Mouse (Mus musculus) embryo, embryonic 9.5 days (tissue): Measurements from ENCODE around the gene Gpr35.
A peak's percentile ranks its signal among the peaks of the same experiment; 100 is the strongest.
"Not testable (repeated sequence)": the region's sequence is repeated elsewhere in the genome, so short reads cannot be mapped to it uniquely, and the experiment has no call there.

Experiments used
- DNase-seq: peaks from one replicate; pipeline ENCODE4 v3.0.0-alpha.2; 2017; ENCODE audit errors: extremely low spot score

Gpr35 gene

DNA sequence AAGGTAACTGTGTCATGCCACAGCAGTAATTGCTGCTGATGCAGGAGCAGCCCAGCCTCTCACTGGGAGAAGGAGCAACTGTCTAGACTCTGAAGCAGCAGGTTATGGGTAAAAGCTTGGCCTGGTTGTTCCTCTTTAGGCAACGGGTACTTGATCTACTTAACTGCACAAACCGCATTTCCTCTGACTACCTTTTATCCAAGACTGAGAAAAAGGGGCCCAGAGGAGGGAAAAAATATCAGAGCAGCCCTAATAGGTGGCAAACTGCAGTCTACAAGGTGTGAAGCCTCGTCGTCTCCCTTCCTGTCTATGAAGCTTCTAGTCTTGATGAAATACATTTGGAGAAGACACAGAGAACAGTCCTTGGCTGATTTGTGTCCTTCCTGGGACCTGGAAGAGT, 17.1 kb upstream of the Gpr35 start:
- DNase-seq = no peak

DNA sequence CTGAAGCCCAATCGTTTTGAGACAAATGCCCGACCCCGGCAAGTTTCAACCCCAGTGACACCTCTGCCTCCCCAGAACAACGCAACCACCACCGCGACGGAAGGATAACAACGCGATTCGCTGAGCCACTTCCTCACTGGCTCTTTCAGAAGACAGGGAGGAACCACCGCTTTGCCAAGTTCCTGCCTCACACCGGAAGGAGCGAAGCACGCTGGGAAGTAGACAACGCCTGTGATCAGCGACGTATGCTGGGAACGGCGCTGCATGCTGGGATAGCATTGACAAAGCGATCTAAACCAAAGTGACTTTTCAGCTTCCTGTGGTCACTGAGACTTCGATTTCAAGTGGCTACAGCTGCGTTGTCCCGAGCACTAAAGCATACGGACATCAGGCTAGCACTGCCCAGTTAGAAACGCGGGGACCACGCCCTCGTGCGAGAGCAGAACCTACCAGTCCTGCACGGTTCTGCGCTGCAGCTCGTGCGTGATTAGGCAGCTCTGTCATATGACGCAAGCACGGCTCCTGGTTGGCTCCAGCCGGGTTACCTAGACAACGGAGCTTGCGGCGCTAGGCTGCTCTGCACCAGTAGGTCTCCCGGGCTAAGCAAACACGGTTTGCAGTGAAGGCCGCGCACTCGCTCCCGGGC, 16.4 kb upstream of the Gpr35 start, which contains the start of gene Capn10:
Gene Capn10 (plus strand): TSS at position 195 of the 646 bp plus-strand sequence.
- DNase-seq = peak; percentile 94

DNA sequence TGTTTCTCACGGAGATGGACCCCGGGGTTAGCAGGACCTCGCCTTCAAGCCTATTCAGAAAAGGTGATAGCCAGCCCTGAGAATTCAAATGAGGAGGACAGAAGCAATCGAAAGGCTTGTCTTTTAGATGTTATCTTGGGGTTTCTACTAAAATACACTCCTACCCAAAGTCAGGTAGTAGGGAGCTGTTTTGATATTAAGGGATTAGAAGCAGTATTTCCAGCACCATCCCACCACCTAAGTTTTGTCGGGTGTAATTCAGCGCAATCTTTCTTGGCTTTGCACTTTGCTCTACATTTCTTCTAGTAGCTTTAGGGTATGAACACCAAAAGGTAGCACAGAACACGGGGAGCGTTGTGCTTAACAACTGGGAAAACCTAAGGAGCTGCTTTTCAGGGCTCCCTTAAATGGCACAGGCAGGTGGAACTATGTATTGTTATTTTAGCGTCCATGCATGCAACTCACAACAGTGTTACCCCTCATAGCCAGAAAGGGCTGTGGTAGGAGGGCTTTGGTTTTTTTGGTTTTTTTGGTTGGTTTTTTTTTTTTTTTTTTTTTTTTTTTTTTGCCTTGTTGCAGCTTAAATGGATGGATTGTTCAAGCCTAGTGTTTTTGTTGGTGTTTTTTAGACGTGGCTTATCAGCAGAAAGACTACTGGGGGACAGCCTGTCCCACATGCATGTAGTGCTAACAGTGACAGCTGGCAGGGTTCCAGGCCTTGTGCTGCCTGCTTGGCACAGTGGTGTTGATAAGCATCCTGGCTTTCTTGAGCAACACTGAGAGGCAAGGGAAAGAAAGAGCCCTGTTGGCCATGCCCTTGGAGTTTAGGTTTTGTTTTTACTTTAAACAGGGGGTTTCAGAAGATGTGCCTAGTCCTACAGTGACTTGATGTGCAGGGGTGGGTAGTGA, 15.4 kb upstream of the Gpr35 start:
- DNase-seq = no peak

DNA sequence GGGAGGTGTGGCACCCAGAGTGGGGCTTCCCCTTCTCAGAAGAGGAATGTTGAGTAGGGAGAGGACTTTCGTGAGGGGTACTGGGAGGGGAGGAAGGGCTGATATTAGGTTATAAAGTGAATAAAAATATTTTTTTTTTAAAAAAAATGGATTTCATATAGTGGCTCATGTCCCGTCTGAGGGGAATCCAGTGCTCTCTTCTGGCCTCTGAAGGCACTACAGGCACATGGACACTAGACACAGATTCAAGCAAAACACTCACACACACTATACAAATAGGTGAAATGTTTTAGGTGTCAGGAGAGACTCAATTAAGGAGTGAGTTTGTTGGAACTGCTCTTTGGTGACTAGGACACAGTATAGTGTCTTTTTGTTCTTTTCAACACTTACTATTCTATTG, 14.7 kb upstream of the Gpr35 start:
- DNase-seq = no peak

DNA sequence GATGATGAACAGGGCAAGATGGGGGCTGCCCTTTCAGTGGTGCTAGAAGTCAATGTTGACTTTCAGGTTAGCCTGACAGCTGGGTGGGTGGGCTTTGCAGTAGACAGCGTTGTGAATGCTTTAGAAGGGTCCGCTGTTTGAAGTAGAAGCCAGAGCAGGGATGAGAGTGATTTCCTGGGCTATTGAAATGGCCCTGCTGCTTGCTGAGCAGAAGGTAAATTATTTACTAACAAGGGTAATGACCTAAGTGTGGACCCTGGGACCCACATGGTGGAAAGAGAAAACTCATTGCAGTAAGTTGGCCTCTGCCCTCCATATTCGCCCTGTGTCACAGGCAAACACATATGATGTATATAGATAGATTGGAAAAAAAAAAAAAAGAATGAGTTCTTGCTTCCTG, 14.2 kb upstream of the Gpr35 start:
- DNase-seq = no peak

DNA sequence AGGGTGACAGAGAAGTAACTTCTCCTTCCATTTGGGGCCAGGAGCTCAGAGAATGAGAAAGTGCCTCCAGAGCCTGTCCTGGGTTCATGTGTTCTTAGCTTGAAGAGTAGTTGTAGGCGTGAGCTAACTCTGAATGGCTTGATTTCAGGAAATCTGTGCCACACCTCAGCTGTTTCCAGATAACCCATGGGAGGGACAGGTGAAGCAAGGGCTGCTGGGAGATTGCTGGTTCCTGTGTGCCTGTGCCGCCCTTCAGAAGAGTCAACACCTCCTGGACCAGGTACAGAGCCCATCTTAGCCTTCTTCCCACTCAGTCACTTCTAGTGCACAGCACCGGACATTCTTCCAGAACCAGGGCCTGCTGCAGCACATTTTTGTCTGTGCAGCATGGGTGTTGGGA, 12.9 kb upstream of the Gpr35 start:
- DNase-seq = no peak

DNA sequence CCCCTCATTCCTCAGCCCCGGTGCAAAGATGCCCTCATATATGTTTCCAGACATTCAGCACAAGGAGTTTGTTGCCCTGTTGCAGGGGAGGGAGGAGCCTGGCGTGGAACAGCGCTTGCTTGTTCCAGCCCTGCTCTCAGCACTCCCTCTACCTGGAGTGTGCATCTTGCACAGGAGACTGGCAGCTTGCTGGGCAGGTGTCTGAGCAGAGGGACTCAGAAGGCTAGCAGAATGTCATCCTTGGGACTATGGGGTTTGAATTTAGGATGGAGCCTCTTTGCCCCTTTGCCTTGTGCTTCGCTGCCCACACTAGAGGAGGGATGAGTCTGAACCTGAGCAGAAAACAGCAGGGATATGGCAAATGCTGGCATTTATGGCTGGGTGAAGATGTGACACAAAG, 10.9 kb upstream of the Gpr35 start:
- DNase-seq = no peak

DNA sequence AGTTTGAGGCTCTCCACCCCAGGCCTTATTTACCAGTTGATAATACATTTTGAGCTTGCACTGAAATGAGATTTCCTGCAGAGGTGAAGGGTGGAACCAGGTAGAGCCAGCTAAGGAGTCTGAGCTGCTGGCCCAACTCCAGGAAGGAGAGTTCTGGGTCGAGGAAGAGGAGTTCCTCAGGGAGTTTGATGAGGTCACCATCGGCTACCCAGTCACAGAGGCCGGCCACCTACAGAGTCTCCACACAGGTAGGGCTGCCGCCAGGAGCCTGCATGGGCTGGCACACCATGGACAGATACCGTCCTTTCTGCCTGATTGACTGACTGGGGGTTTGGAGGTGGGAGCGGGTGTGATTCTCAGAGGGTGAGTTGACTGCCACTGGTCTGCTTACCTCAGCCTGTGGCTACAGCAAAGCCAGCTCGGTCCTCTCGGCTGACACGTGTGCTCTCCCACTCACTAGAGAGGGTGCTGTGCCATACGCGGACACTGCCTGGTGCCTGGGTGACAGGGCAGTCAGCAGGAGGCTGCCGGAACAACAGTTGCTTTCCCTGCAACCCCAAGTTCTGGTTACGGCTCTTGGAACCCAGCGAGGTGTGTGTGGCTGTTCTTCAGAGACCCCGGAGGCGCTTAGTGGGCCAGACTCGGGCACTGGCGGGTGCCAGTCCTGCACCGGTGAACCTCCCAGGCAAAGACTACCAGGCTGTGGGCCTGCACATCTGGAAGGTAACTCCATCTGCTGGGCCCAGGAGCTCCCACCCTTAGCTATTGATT, 7.3 kb upstream of the Gpr35 start:
- DNase-seq = no peak

DNA sequence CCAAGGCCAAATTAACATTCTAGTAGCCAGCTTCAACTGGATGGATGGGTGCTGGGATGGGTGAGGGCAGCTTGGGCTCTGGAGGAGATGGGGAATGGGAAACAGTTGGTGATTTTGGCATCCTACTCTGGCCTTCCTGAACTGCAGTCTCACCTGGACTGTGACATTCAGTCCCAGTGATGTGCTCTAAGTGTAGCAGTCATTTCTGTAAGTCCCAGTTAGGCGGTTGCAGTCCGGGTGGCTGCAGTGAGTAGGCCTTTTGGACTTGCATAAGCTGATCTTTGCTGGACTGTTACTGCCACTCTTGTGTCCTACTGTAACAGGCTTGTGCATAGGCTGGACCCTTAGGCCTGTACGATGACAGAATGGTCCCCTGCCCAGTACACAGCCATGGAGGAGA, 2.7 kb upstream of the Gpr35 start:
- no peak for DNase-seq

DNA sequence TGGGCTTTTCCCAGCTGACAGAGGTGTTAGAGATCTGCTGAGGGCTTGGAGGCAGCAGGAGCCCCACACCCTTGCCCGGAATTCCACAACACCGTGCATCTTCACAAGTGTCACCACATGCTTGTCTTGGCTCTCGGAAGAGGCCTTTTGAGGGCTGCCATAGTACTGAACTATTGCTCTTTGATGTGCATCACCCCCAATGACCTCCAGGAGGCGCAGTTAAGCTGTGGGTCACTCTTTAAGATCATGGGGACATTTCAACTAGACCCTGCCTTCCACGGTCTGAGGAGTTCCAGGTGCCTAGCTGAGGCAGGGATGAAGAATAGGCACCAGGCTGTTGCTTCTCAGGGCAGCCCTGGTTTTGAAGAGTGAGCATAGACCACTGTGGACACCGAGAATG, 1.2 kb upstream of the Gpr35 start:
- no peak for DNase-seq

DNA sequence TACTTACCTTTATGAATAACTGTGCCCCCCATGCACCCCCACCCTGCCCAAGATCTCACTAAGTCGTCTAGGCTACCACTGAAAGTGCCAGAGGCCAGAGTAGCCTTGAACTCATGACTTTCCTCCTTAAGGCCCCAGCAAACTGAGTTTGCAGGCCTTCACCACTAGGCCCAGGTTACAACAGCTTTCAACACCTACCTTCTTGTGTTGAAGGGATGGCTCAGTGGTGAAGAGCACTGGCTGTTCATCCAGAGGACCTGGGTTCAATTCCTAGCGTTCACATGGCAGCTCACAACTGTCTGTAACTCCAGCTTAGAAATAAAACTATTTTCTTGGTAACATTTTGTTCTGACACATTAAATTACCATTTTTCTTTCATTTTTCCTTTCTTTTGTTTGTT, 3.0 kb downstream of the Gpr35 start:
- no peak for DNase-seq

DNA sequence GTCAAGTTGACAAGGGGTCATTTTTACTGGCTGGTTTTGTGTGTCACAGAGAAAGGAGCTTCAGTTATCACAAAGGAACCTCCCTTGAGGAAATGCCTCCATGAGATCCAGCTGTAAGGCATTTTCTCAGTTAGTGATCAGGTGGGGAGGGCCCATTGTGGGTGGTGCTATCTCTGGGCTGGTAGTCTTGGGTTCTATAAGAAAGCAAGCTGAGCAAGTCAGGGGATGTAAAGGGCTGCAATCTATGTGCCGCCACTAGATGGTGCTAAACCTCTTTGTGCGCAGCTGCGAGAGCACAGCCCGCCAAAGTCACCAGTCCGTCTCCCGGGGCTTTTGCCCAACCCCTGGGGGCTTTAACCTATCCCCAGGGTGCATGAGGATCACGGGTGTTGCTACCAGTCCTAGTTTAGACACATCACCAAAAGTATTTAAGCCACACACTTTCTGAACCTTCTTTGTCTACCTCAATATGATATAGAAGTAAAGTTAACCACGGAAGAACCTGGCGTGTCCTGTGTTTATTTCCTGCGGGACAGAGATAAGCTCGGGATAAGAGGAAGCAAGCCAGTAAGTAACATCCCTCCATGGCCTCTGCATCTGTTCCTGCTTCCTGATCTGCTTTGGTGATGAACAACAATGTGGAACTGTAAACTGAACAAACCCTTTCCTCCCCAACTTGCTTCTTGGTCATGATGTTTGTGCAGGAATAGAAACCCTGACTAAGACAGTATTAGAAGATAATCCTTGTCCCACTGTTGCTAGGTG, 6.1 kb downstream of the Gpr35 start:
- DNase-seq = peak; percentile 49

DNA sequence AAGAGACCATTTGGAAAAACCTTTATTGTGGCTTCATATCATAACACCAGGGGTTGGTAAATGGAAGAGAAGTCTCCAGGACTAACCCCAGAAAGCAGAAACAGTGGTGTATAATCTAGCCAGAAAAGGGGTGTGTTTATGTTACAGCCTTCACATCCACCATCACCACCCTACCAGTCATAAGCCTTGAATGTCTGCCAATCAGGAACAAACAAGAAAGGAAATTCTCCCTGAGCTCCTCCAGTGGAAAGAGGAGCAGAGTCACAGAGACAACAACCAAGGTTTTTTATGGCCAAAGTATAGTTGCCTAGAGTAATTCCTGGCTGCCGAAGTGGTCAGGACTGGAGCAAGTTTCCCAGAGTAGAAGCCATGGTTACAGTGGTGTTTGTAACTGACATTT, 8.3 kb downstream of the Gpr35 start:
- DNase-seq = no peak

DNA sequence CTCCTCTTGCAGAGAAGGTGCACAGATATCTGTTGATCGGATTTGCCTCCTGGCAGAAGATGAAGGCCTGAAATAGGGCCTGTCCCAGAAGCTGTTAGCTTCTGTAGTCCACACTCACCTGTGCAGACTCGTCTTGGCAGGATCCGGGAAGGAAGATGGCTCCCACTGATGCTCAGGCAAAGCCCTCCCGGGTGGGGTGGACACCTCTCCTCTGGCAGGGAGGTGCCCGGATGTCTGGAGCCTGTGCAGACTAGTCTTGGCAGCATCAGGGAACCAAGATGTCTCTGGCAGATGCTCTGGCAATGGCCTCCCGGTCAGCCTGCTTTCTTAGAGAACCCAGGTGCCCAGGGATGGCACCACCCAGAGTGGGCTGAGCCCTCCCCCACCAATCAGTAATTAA, 20.1 kb downstream of the Gpr35 start:
- not testable (repeated sequence) for DNase-seq

DNA sequence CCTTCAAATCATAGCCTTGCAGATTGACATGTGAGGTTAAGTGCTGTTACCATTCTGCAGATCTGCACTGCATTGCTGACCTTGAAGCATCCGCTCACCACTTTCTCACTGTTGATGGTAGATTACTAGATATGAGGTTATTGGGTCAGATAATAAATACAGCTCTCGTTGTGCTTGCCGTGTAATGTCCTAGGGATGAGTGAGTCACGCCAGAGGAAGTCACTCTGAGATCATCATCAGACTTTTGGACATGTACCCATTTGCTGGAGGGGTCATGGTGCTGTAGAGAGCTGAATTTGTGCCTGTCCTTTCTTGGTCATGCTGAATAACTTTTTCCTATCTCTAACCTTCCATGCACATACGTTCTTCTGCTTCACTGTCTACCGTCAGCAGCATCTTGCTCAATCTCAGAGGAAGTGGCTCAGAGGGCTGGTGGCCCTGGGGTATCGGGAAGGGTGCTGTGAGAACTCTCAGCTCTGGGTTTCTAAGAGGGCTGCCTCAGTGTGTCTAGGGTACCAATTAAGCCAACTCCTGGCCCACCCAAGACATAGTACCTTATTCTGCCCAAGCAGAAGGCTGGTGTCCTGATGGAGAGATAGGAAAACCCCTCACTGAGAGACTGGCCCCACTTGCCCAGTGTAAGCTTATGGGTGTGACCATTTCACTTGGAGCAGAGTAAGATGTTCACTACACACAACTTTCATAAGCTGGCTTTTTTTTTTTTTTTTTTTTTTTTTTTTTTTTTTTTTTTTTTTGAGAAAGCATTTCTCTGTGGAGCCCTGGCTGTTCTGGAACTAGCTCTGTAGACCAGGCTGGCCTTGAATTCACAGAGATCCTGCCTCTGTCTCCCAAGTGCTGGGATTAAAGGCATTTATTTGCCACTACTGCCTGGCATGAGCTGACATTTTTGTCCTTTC, 21.5 kb downstream of the Gpr35 start:
- DNase-seq = no peak

DNA sequence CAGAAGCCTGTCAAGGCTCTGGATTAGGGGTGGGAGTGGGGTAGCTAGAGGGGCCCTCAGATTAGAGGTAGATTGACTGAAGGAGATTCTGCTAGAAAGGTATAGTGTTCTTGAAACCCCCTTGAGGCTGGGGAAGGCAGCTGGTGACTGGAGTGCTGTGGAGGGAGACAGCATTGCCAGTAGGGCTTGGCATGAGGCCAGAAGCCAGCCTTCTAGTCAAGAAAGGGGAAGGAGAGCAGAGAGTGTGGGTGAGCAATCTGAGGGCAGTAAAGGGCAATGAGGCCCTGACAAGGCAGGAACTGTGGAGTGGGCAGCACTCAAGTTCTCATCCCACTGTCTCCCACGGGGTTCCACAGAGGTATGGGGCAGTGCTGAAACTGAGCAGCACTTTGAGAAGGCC, 22.2 kb downstream of the Gpr35 start:
- DNase-seq = no peak

DNA sequence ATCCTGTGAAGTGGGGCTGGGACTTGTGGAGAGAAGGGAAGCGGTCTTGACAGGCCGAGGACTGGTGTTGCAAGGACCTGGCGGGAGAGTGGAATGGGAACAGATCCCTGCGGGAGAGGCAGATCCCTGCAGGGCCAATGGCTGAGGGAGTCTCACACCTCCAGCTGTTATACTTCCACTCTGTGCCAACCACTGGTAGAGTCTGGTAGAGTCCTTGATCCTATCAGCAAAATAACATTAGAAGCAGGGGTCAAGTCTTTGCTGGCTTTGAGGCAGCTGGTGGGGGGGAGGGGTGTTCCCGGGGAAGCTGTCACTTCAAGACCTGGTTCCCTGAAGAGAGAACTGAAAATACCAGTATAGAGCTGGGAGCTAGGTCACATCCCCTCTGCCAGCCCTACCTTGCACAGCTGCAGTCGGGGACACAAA, 25.5 kb downstream of the Gpr35 start:
- peak; percentile 4 for DNase-seq

DNA sequence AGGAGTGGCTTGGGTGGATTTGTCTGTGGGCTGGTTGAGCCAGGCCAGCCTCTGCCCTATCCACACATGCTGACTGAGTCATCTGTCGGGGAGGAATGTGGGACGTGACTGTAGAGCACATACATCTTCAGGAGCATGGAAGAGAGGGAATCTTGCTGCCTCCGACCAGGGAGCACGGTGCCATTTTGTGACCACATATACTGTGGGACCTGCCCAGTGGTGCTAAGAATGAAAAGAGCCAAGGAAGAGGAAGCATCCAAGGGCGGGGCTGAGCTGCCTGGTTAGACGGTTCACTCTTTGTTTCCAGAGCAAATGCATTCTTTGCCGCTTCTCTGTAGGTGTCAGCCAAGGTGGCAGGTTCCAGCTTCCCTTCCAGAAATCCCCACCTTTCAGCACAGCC, 28.0 kb downstream of the Gpr35 start:
- no peak for DNase-seq

DNA sequence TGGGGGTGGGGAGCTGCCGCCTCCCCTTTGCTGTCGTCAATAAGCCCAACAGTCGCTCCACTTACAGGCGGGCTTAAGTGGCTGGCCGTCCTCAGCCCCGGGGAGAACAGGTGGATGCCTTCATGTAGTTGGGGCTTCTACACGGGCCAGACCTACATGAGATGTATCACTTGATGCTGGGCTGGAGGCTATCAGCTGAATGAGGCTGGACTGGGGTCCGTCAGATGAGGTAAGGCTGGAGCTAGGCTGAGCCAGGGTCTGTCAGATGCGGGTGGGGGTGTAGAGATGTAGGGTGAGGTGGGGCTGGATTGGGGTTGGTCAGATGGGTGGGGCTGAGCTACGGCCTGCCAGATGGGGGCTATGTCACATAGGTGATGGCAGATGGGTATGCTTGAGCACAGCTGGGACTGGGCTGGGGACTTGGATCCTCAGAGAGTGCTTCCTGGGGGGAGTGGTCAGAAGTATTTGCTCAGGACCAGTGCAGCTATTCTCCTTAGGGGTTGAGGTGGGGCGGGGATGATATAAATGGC, 28.5 kb downstream of the Gpr35 start:
- no peak for DNase-seq

DNA sequence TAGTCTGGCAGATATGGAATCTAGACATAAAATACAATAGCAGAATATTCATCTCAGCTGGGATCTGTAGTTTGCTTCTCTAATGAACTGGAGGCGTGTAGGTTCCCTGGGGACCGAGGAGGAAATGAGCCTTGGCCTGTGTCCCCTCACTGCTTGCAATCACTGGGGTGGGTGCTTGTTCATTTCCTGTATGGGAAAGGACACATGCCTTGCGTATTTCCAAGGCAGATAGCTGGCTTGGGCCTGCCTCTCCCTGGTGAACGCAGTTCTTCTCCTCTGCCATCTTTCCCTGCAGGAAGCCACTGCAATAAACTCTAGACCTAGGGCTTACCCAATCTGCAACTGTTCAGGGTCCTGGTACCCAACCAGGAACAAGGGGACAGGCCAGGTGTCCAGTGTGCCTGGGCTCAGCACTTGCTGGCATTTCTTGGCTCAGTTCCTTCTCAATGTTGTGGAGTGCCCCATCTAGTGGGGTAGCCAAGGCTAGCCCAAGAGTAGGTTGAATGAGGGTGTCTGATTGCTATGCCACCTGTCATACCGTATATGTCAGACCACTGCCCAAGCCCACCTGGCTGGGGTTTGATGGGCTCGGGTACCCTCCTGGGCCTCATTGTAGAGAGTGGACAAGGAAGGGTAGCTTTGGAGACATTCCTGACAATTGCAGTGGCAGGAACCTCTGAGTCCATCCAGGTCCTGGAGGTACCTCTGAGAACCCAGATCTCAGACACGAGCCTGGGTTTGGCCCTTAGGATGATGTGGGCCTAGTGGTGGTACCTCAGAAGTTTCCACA, 30.6 kb downstream of the Gpr35 start:
- no peak for DNase-seq
